Mouse (Mus musculus): ENCODE measurements at regions not wholly inside any gene's neighbourhood (a gene's known extent, or its start where the extent isn't known, plus 50 kb on each side); places are given as distances from the start of the nearest gene placed in this dataset.

DNA sequence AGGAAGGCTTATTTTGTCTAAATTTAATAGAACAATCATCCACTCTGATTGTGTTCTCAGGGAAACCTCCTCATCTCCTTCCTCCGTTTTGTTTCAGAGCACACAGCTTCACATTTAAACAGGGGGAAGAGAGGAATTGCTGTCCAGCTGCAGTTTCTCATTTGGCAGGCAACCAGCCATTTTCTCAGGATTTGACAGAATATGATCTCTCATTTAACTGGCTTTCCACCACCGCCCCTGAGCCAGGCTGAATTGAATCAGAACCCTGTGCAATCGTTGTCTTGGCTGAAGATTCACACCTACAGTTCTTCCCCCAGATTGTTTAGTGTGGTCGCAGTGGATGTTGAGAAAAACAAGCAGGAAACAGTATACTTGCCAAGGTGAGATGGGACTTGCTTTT, 66.9 kb upstream of the Lhcgr start:
- no peaks in the 10 kb centered on the region for H3K27me3 ChIP-seq
- no peaks in the 10 kb centered on the region for H3K4me1 ChIP-seq (replicated peaks)
- H3K36me3 ChIP-seq, result no peaks in the 10 kb centered on the region
- no peak overlapping the region for H3K4me2 ChIP-seq
- 58% methylated on average over 4 of the region's 4 CpGs for WGBS
- H3K9me3 ChIP-seq, result no peaks in the 10 kb centered on the region
- no peak overlapping the region for H3K9ac ChIP-seq
- no peak for ATAC-seq (ENCODE audit: low FRiP score, low read depth)
- H3K4me3 ChIP-seq, result no peak overlapping the region
- 0 out of 2 replicates have a peak overlapping the region, but pooled peaks have one; percentile 7 for H3K27ac ChIP-seq (replicated peaks)

DNA sequence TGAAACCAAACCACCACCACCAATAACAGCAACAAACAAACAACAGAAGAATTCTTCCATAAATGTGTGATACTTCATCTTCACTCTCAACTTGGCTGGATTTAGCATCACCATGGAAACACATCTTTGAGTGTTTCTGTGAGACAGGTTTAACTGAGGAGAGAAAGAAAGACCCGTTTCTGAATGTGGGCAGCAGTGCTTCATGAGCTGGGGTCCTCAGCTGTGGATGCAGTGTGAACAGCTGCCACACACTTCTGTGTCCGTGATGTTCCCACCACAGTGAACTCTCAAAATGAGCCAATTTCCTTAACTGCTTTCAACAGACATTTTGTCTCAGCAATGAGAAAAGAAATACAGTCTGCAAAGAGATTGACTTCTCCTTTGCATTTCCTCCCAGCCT, 55.5 kb upstream of the Lhcgr start:
- Histone ChIP-seq H3K4me3 (no peak overlapping the region), H3K36me3 (no peaks in the 10 kb centered on the region), H3K9me3 (no peaks in the 10 kb centered on the region), H3K27ac (replicated peaks) (no peak overlapping the region), H3K27me3 (no peaks in the 10 kb centered on the region), H3K4me1 (replicated peaks) (no peaks in the 10 kb centered on the region), H3K9ac (no peak overlapping the region), H3K4me2 (no peak overlapping the region)
- 51% methylated on average over 2 of the region's 2 CpGs for WGBS
- ATAC-seq (ENCODE audit: low FRiP score, low read depth), result no peak

DNA sequence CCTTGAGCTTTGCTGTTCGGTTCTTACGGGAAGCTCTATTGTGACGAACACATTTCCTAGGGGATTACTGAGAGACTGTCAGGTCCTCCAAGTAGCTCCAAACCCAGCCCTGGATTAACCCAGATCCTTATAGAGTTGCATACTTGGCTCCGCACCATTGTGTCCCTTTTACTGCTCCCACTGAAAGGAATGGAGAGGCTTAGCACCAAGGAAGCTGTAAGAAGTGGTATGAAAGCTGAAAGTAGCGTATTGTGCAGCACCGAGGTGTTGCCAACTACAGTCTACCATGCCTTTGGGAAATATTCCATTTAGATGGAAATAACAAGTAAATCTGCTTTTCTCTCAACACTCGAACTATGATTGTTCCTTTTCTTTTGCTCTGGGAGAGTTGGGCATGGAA, 53.5 kb upstream of the Lhcgr start:
- Histone ChIP-seq H3K9ac (no peak overlapping the region), H3K36me3 (no peaks in the 10 kb centered on the region), H3K4me2 (no peak overlapping the region), H3K4me1 (replicated peaks) (no peaks in the 10 kb centered on the region), H3K9me3 (no peaks in the 10 kb centered on the region), H3K27me3 (no peaks in the 10 kb centered on the region), H3K27ac (replicated peaks) (no peak overlapping the region), H3K4me3 (no peak overlapping the region)
- WGBS, result 82% methylated on average over 7 of the region's 7 CpGs
- no peak for ATAC-seq (ENCODE audit: low FRiP score, low read depth)
